Mouse (Mus musculus) neural tube, embryonic 14.5 days (tissue): ENCODE data around the gene Abhd10. TPM values are rescaled to one million over a fixed set of nuclear protein-coding genes. Genes with fewer than 3 reads are reported as not detected.

Experiments used
- ATAC-seq: fragments of 200-750 bp; cut with Nextera tagmentation; 2 replicates; pipeline ENCODE4 v1.8.0; 2017; ENCODE audit warnings: low read depth, mild to moderate bottlenecking, moderate TSS enrichment, moderate library complexity
- H3K27ac ChIP-seq: fragments of 300-500 bp; sonication (generic); 2 replicates; pipeline ENCODE4 v1.5.1; 2014; ENCODE audit warnings: low read depth, mild to moderate bottlenecking, control low read depth, low read length, moderate library complexity, mixed read lengths
- H3K27me3 ChIP-seq: fragments of 300-500 bp; sonication (generic); 2 replicates; pipeline ENCODE4 v1.6.1; 2014; ENCODE audit warnings: low read length; ENCODE audit not compliant: control insufficient read depth, insufficient read depth
- H3K36me3 ChIP-seq: fragments of 300-500 bp; sonication (generic); 2 replicates; pipeline ENCODE4 v1.6.1; 2014; ENCODE audit warnings: low read length, mixed read lengths; ENCODE audit not compliant: control insufficient read depth, insufficient read depth
- H3K4me1 ChIP-seq: fragments of 300-500 bp; sonication (generic); 2 replicates; pipeline ENCODE4 v1.6.1; 2014; ENCODE audit warnings: low read length; ENCODE audit not compliant: control insufficient read depth, insufficient read depth
- H3K4me2 ChIP-seq: fragments of 300-500 bp; sonication (generic); 2 replicates; pipeline ENCODE4 v1.6.1; 2014; ENCODE audit warnings: mild to moderate bottlenecking, low read depth, low read length, control low read depth
- H3K4me3 ChIP-seq: fragments of 300-500 bp; sonication (generic); 2 replicates; pipeline ENCODE4 v1.5.1; 2014; ENCODE audit warnings: low read depth, low read length, control low read depth, mixed read lengths
- H3K9ac ChIP-seq: fragments of 300-500 bp; sonication (generic); replicated peaks from 2 replicates; pipeline ENCODE4 v1.6.1; 2014; ENCODE audit warnings: low read depth, mild to moderate bottlenecking, control low read depth, low read length, mixed read lengths
- H3K9me3 ChIP-seq: fragments of 300-500 bp; sonication (generic); 2 replicates; pipeline ENCODE4 v1.6.1; 2016; ENCODE audit warnings: low read length; ENCODE audit not compliant: control insufficient read depth
- WGBS: fragments of 180-500 bp; shearing (Covaris S2); extraction: QIAGEN DNeasy Blood & Tissue Kit; methylation state at CpG from one replicate; pipeline ENCODE4 v1.1.7; 2014; 5-methylcytosine and 5-hydroxymethylcytosine counted together
- polyA plus RNA-seq: library from polyadenylated mRNA; unstranded; fragments of >200 nt; fragmentation: Nextera tagmentation; extraction: Ambion mirVana; gene quantifications from 2 replicates; pipeline ENCODE4 v1.2.1, GENCODE M21; 2014

Gene Abhd10
- polyA plus RNA-seq: 39.5 and 40.7 TPM in 2 replicates

DNA sequence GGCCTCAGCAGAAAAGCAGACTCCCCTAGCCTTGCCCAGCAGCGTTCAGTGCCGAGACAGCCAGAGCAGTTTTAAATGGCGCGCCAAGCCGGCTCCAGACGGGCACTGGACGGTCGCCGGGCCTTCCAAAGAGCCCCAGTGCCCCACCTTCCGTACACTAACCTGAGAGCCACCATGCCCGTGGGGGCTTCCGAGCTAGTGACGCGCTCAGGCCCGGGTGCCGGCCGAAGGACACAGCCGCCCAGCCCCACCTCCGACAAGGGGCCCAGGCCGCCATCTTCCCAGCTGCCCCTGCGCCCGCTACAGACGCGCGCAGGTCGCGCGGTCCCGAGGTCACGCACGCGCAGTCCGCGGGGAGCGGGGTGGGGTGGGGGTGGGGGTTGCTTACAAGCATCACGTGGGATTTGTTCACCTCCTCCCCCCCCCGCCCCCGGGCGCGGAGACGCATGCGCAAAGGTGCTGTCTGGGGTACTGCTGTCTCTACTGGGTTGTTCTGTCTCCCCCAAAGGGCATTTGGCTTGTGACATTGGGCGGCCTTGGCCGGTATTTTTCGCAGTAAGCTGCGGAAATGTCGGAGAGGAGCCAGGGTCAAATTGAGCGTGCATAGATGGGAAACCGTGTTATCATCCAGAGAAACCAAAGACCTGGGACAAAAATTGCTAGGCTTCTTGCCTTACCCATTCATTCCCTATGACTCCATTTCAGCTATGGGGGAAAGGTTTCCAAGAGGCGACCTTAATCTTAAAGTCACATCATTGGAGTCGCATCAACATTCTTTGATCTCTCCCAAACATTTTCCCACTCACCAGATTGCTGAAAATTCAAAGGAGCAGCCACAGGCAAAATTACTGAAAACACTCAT, at the start of gene Abhd10:
TSS of gene Abhd10 (minus strand) at position 341 of the 862 bp plus-strand sequence.
- peak within 1 kb of the TSS; percentile 84 for H3K9ac ChIP-seq
- 2% methylated on average over 48 of the region's 51 CpGs for WGBS
- no peaks in the 10 kb centered on the region for H3K9me3 ChIP-seq
- H3K27me3 ChIP-seq: no peaks in the 10 kb centered on the region
- H3K4me3 ChIP-seq: peak within 1 kb of the TSS; percentile 67
- peak; percentile 97 for ATAC-seq
- no peaks in the 10 kb centered on the region for H3K36me3 ChIP-seq
- peak within 1 kb of the TSS; percentile 63 for H3K4me2 ChIP-seq
- H3K4me1 ChIP-seq: 0 out of 2 replicates have a peak, but pooled peaks cover 4% of the 10 kb centered on the region
- H3K27ac ChIP-seq: peak within 1 kb of the TSS; percentile 92

- 69% methylated on average over 5 of the region's 5 CpGs for WGBS
- ATAC-seq: no peak
- no peak overlapping the region for H3K4me3 ChIP-seq
Measured at GRCm38 (mm10) chr16:45791286-45791685, 48.5 kb upstream of the Abhd10 start.

GRCm38 (mm10) chr16:45789311-45789710, 46.6 kb upstream of the Abhd10 start:
- no peak overlapping the region for H3K9ac ChIP-seq
- no peak overlapping the region for H3K4me3 ChIP-seq
- WGBS: 92% methylated on average over 2 of the region's 2 CpGs
- no peaks in the 10 kb centered on the region for H3K4me1 ChIP-seq
- no peak for ATAC-seq
- H3K36me3 ChIP-seq: no peaks in the 10 kb centered on the region
- H3K4me2 ChIP-seq: no peak overlapping the region
- no peaks in the 10 kb centered on the region for H3K9me3 ChIP-seq
- H3K27ac ChIP-seq: no peak overlapping the region
- no peaks in the 10 kb centered on the region for H3K27me3 ChIP-seq

More at GRCm38 (mm10) chr16:45791286-45791685, 48.5 kb upstream of the Abhd10 start:
- Histone ChIP-seq H3K9me3 (no peaks in the 10 kb centered on the region), H3K4me2 (no peak overlapping the region), H3K4me1 (no peaks in the 10 kb centered on the region), H3K27ac (no peak overlapping the region), H3K36me3 (no peaks in the 10 kb centered on the region), H3K27me3 (no peaks in the 10 kb centered on the region), H3K9ac (no peak overlapping the region)

- Histone ChIP-seq H3K27ac (no peak overlapping the region), H3K27me3 (no peaks in the 10 kb centered on the region), H3K9ac (no peak overlapping the region), H3K9me3 (no peaks in the 10 kb centered on the region), H3K4me1 (no peaks in the 10 kb centered on the region), H3K36me3 (no peaks in the 10 kb centered on the region), H3K4me2 (no peak overlapping the region), H3K4me3 (no peak overlapping the region)
- 89% methylated on average over 6 of the region's 6 CpGs for WGBS
- ATAC-seq: no peak
Measured at GRCm38 (mm10) chr16:45787650-45788049, 44.9 kb upstream of the Abhd10 start.

DNA sequence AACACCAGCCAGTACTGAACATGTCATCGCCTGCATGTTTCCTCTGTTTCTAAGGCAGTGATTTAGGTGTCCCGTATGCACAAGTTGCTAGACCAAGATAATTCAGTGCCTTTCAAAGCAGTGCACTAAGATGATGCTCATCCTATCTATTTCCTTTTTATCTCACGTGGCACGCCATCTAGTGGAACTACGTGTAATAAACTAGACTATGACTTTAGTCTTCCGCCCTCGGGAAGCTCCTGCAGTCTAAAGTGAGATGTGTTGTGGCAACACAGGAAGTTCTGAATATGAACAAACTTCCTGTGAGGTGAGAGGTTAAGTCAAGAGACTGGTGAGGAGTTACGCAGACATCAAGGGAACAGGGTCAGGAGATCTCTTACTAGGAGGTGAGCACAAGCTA, 43.9 kb upstream of the Abhd10 start:
- H3K9me3 ChIP-seq: no peaks in the 10 kb centered on the region
- H3K4me2 ChIP-seq: no peak overlapping the region
- no peaks in the 10 kb centered on the region for H3K36me3 ChIP-seq
- 36% methylated on average over 8 of the region's 8 CpGs for WGBS
- peak; percentile 31; the same call in 1 of the 2 replicates for ATAC-seq
- no peak overlapping the region for H3K4me3 ChIP-seq
- no peaks in the 10 kb centered on the region for H3K4me1 ChIP-seq
- no peak overlapping the region for H3K9ac ChIP-seq
- no peaks in the 10 kb centered on the region for H3K27me3 ChIP-seq
- no peak overlapping the region for H3K27ac ChIP-seq

DNA sequence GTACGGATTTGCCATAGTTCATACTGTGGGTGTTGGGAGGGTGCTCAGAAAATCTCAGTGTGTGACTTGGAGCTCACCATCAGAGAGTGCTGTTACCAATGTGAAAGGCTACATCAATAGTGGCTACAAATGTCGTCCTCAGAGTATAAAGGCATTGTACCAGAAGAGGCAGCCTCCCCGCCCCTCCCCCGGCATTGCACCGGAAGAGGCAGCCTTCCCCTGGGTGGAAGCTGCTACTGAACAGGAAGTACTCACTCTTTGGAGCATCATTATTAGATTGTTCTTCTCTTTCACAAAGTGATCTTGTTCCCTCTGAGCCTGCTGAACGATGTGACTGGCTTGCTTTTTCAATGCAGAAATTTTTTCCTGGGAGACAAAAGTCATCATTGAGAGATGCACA, 37.2 kb upstream of the Abhd10 start:
- no peak overlapping the region for H3K4me2 ChIP-seq
- WGBS: 73% methylated on average over 6 of the region's 6 CpGs
- no peak for ATAC-seq
- H3K36me3 ChIP-seq: no peaks in the 10 kb centered on the region
- no peaks in the 10 kb centered on the region for H3K9me3 ChIP-seq
- H3K27ac ChIP-seq: no peak overlapping the region
- no peaks in the 10 kb centered on the region for H3K4me1 ChIP-seq
- H3K27me3 ChIP-seq: no peaks in the 10 kb centered on the region
- H3K4me3 ChIP-seq: no peak overlapping the region
- no peak overlapping the region for H3K9ac ChIP-seq

- ATAC-seq: peak; percentile 74; the same call in 1 of the 2 replicates
- WGBS: 67% methylated on average over 5 of the region's 5 CpGs
Measured at GRCm38 (mm10) chr16:45774813-45775212, 32.1 kb upstream of the Abhd10 start.

GRCm38 (mm10) chr16:45770914-45771313, 28.2 kb upstream of the Abhd10 start:
- ATAC-seq: no peak

More at GRCm38 (mm10) chr16:45774813-45775212, 32.1 kb upstream of the Abhd10 start:
- no peak overlapping the region for H3K9ac ChIP-seq
- no peak overlapping the region for H3K4me3 ChIP-seq
- H3K9me3 ChIP-seq: no peaks in the 10 kb centered on the region
- H3K4me1 ChIP-seq: no peaks in the 10 kb centered on the region
- H3K4me2 ChIP-seq: no peak overlapping the region
- no peak overlapping the region for H3K27ac ChIP-seq
- H3K36me3 ChIP-seq: no peaks in the 10 kb centered on the region
- no peaks in the 10 kb centered on the region for H3K27me3 ChIP-seq

More at GRCm38 (mm10) chr16:45770914-45771313, 28.2 kb upstream of the Abhd10 start:
- no peaks in the 10 kb centered on the region for H3K27me3 ChIP-seq
- H3K9me3 ChIP-seq: no peaks in the 10 kb centered on the region
- H3K27ac ChIP-seq: no peak overlapping the region
- 87% methylated on average over 6 of the region's 6 CpGs for WGBS
- no peak overlapping the region for H3K4me2 ChIP-seq
- H3K9ac ChIP-seq: no peak overlapping the region
- no peaks in the 10 kb centered on the region for H3K4me1 ChIP-seq
- no peaks in the 10 kb centered on the region for H3K36me3 ChIP-seq
- no peak overlapping the region for H3K4me3 ChIP-seq
